Mouse (Mus musculus) lung, embryonic 16.5 days (tissue): Measurements from ENCODE around the gene Fdxacb1. TPM values are rescaled to one million over a fixed set of nuclear protein-coding genes. Genes with fewer than 3 reads are reported as not detected.
A peak's percentile ranks its signal among the peaks of the same experiment; 100 is the strongest.

ENCODE experiments used
- ATAC-seq: fragments of 200-750 bp; cut with Nextera tagmentation; 2 replicates; pipeline ENCODE4 v1.8.0; 2017; ENCODE audit warnings: low read depth, mild to moderate bottlenecking, moderate library complexity
- H3K27ac ChIP-seq: fragments of 300-500 bp; sonication (generic); 2 replicates; pipeline ENCODE4 v1.5.1; 2014; ENCODE audit warnings: mild to moderate bottlenecking, control low read depth, low read length
- H3K27me3 ChIP-seq: fragments of 300-500 bp; sonication (generic); 2 replicates; pipeline ENCODE4 v1.6.1; 2014; ENCODE audit warnings: low read depth, low read length, mixed read lengths; ENCODE audit not compliant: control insufficient read depth, insufficient read depth
- H3K36me3 ChIP-seq: fragments of 300-500 bp; sonication (generic); 2 replicates; pipeline ENCODE4 v1.6.1; 2014; ENCODE audit warnings: low read length; ENCODE audit not compliant: control insufficient read depth, insufficient read depth
- H3K4me1 ChIP-seq: fragments of 300-500 bp; sonication (generic); replicated peaks from 2 replicates; pipeline ENCODE4 v1.6.1; 2014; ENCODE audit warnings: low read length, mixed read lengths; ENCODE audit not compliant: control insufficient read depth, insufficient read depth
- H3K4me2 ChIP-seq: fragments of 300-500 bp; sonication (generic); 2 replicates; pipeline ENCODE4 v1.6.1; 2014; ENCODE audit warnings: low read depth, low read length, control low read depth
- H3K4me3 ChIP-seq: fragments of 300-500 bp; sonication (generic); 2 replicates; pipeline ENCODE4 v1.5.1; 2014; ENCODE audit warnings: mild to moderate bottlenecking, low read length, control low read depth
- H3K9ac ChIP-seq: fragments of 300-500 bp; sonication (generic); 2 replicates; pipeline ENCODE4 v1.6.1; 2014; ENCODE audit warnings: low read length, control low read depth
- H3K9me3 ChIP-seq: fragments of 300-500 bp; sonication (generic); 2 replicates; pipeline ENCODE4 v1.6.1; 2016; ENCODE audit warnings: low read length; ENCODE audit not compliant: control insufficient read depth
- WGBS: fragments of 180-500 bp; shearing (Covaris S2); extraction: QIAGEN DNeasy Blood & Tissue Kit; methylation state at CpG from one replicate; pipeline ENCODE4 v1.1.7; 2014; 5-methylcytosine and 5-hydroxymethylcytosine counted together
- polyA plus RNA-seq: library from polyadenylated mRNA; unstranded; fragments of >200 nt; fragmentation: Nextera tagmentation; extraction: Ambion mirVana; gene quantifications from 2 replicates; pipeline ENCODE4 v1.2.1, GENCODE M21; 2015

The Fdxacb1 gene
- polyA plus RNA-seq, 1 experiment from 2014 or later = 13.8 TPM

DNA sequence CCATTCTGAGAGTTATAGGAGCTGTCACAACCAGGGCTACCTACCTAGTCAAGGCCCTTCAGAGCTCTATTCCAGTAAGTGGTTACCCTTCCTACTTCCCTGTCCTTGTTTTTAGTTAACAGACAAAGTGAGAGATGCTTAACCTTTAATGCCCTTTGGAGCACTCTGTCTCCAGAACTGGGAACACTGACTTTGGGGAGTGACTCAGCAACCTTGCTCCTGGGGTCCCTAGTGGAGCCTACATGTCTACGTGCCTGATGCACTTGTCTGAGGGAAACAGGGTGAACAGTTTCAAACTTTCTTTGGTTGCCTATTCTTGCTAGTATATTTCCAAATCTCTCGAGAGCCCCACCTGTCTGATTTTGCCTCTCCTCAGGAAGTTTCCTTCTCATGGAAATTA is 25.3 kb upstream of the Fdxacb1 start:
- no peak for ATAC-seq
- Histone ChIP-seq H3K27me3 (no peaks in the 10 kb centered on the region), H3K9me3 (no peaks in the 10 kb centered on the region), H3K36me3 (no peaks in the 10 kb centered on the region), H3K4me2 (no peak overlapping the region), H3K27ac (no peak overlapping the region), H3K4me3 (no peak overlapping the region), H3K4me1 (peaks cover 12% of the 10 kb centered on the region), H3K9ac (no peak overlapping the region)
- 76% methylated on average over 2 of the region's 2 CpGs for WGBS

DNA sequence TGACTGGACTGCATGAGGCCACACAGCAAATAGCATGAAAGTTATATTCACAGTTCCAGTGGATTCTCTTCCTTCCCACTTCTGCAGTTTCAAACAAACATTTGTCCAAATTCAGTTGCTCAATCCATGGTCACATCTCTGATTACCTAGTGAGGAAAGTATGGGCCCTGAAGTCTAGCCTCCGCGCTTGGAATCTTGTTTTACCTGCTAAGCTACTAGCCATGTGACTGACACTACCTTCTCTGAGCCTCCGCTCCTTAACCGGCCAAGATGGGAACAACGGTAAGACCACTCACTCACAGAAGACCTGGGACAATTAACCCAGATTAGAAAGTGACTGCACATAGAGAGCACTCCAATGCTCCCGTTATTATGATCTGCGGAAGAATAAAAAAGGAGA is 22.2 kb upstream of the Fdxacb1 start:
- Histone ChIP-seq H3K4me1 (peaks cover 10% of the 10 kb centered on the region), H3K4me2 (peak overlapping the region; percentile 57), H3K27ac (peak overlapping the region; percentile 94), H3K9ac (peak overlapping the region; percentile 69), H3K27me3 (no peaks in the 10 kb centered on the region), H3K36me3 (no peaks in the 10 kb centered on the region), H3K4me3 (peak overlapping the region; percentile 53), H3K9me3 (no peaks in the 10 kb centered on the region)
- 15% methylated on average over 7 of the region's 7 CpGs for WGBS
- peak; percentile 83 for ATAC-seq

DNA sequence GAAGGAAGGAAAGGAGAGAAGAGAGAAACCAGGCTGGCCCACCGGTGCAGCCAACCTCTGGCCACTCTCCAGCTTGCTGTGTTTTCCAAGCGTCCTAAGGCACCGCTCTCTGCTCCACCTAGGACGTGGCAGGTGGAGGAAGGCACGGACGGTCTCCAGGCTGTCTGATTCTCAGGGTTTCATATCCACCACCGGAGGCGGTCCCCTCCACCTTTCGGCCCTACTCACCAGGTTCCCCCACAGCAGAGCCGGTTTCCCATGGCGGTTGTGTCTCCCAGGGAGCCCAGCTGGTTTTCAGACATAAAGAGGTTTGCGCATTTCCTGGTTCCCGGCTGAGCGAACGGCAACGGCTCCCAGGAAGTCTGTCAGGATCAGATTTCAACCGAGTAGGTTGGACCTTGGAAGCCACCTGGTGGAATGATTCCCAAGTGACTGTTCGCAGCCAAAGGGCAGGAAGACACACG is 21.8 kb upstream of the Fdxacb1 start, which contains the start of gene 2310030G06Rik:
TSS of gene 2310030G06Rik (minus strand) at position 323 of the 464 bp plus-strand sequence.
- no peaks in the 10 kb centered on the region for H3K27me3 ChIP-seq
- peaks cover 11% of the 10 kb centered on the region for H3K4me1 ChIP-seq
- no peaks in the 10 kb centered on the region for H3K9me3 ChIP-seq
- H3K36me3 ChIP-seq = no peaks in the 10 kb centered on the region
- H3K27ac ChIP-seq = peak within 1 kb of the TSS; percentile 94
- H3K4me3 ChIP-seq = peak within 1 kb of the TSS; percentile 53
- ATAC-seq = peak; percentile 80
- H3K4me2 ChIP-seq = peak within 1 kb of the TSS; percentile 57
- WGBS = 4% methylated on average over 19 of the region's 19 CpGs
- H3K9ac ChIP-seq = peak within 1 kb of the TSS; percentile 69

GRCm38 (mm10) chr9:50750706-50751105 is 17.3 kb upstream of the Fdxacb1 start:
- H3K4me1 ChIP-seq = peaks cover 30% of the 10 kb centered on the region
- no peak overlapping the region for H3K9ac ChIP-seq
- H3K36me3 ChIP-seq = no peaks in the 10 kb centered on the region
- H3K4me3 ChIP-seq = no peak overlapping the region
- no peaks in the 10 kb centered on the region for H3K9me3 ChIP-seq
- WGBS = 64% methylated on average over 6 of the region's 6 CpGs
- ATAC-seq = no peak
- no peak overlapping the region for H3K27ac ChIP-seq
- no peaks in the 10 kb centered on the region for H3K27me3 ChIP-seq
- no peak overlapping the region for H3K4me2 ChIP-seq

DNA sequence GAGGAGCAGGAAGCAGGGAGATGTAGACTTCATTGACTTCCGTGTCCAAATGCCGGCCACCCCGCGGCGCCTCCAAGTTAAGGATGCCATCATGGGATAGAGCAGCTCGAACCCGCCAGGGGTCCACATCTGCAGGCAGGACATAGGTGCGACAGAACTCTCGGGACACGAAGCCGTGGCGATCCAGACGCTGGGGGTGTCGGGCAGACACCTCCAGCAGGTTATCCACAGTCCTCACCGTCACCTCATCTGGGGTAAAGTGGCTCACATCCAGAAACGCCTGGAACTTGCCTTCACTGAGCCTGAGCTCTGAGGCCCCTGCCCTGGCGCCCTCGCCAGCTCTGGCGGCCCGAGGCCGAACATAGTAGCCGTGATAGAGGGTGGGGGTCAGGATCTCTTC is 16.7 kb upstream of the Fdxacb1 start, which contains the start of gene Cryab:
TSS of gene Cryab (plus strand) at position 3 of the 400 bp plus-strand sequence.
- Histone ChIP-seq H3K27me3 (no peaks in the 10 kb centered on the region), H3K9me3 (no peaks in the 10 kb centered on the region), H3K4me2 (peak within 1 kb of the TSS; percentile 61), H3K9ac (peak within 1 kb of the TSS; percentile 32), H3K4me3 (peak within 1 kb of the TSS; percentile 21), H3K36me3 (no peaks in the 10 kb centered on the region), H3K27ac (peak within 1 kb of the TSS; percentile 92), H3K4me1 (peaks cover 29% of the 10 kb centered on the region)
- ATAC-seq = no peak
- WGBS = 57% methylated on average over 22 of the region's 22 CpGs

DNA sequence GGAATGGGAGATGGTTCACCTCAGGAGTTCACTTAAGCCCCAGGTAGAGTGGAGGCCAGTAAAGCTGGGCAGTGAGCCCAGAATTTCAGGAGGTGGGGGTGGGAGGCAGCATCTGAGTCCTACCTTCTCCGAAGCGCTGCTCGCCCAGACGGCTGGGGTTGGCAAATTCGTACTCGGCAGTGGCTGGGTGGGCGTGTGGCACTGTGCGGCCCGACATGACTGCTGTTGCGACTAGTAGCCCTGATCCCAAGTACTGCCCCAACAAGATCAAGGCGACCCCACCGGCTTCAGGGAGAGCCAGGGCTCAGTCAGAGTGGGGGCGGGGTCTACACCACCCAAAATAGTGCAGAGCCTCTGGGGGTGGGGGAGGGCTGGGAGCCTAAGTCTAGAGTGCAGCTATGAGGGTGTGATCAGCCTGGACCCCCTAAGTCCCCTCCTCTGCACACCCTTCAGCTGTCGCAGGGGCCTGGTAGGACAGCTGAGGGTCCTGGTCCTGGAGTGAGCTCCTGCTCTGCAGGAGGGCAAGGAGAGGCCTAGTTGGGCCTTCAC is 15.9 kb upstream of the Fdxacb1 start, which contains the start of gene Hspb2:
TSS of gene Hspb2 (minus strand) at position 301 of the 549 bp plus-strand sequence.
- Histone ChIP-seq H3K36me3 (no peaks in the 10 kb centered on the region), H3K4me3 (peak within 1 kb of the TSS; percentile 48), H3K4me2 (peak within 1 kb of the TSS; percentile 61), H3K27ac (peak within 1 kb of the TSS; percentile 92), H3K27me3 (no peaks in the 10 kb centered on the region), H3K9ac (peak within 1 kb of the TSS; percentile 65), H3K9me3 (no peaks in the 10 kb centered on the region), H3K4me1 (peaks cover 24% of the 10 kb centered on the region)
- WGBS = 52% methylated on average over 14 of the region's 14 CpGs
- ATAC-seq = peak; percentile 59

GRCm38 (mm10) chr9:50752784-50753615 is 15.0 kb upstream of the Fdxacb1 start:
- Histone ChIP-seq H3K27me3 (no peaks in the 10 kb centered on the region), H3K9ac (peak overlapping the region; percentile 65), H3K4me1 (peaks cover 24% of the 10 kb centered on the region), H3K4me2 (peak overlapping the region; percentile 61), H3K36me3 (no peaks in the 10 kb centered on the region), H3K4me3 (peak overlapping the region; percentile 48), H3K27ac (peak overlapping the region; percentile 92), H3K9me3 (no peaks in the 10 kb centered on the region)
- ATAC-seq = peak; percentile 91
- WGBS = 54% methylated on average over 17 of the region's 17 CpGs

- H3K9me3 ChIP-seq = no peaks in the 10 kb centered on the region
- H3K36me3 ChIP-seq = no peaks in the 10 kb centered on the region
- peaks cover 24% of the 10 kb centered on the region for H3K4me1 ChIP-seq
- H3K9ac ChIP-seq = peak overlapping the region; percentile 65
- 33% methylated on average over 7 of the region's 7 CpGs for WGBS
- peak overlapping the region; percentile 61 for H3K4me2 ChIP-seq
- no peak for ATAC-seq
- no peaks in the 10 kb centered on the region for H3K27me3 ChIP-seq
- peak overlapping the region; percentile 48 for H3K4me3 ChIP-seq
- H3K27ac ChIP-seq = peak overlapping the region; percentile 1; the same call in 1 of the 2 replicates
Observed at GRCm38 (mm10) chr9:50753947-50754346, 14.1 kb upstream of the Fdxacb1 start.

GRCm38 (mm10) chr9:50756711-50757110 is 11.3 kb upstream of the Fdxacb1 start:
- Histone ChIP-seq H3K9ac (no peak overlapping the region), H3K27ac (no peak overlapping the region), H3K36me3 (no peaks in the 10 kb centered on the region), H3K27me3 (no peaks in the 10 kb centered on the region), H3K4me2 (no peak overlapping the region), H3K4me3 (no peak overlapping the region), H3K4me1 (peaks cover 15% of the 10 kb centered on the region), H3K9me3 (no peaks in the 10 kb centered on the region)
- WGBS = 53% methylated on average over 5 of the region's 5 CpGs
- no peak for ATAC-seq
